Mouse (Mus musculus): Measurements from ENCODE around the gene Hnrnpab. TPM values are rescaled to one million over a fixed set of nuclear protein-coding genes. Genes with fewer than 3 reads are reported as not detected.

Hnrnpab gene
- polyA plus RNA-seq (2021; fragmentation: Nextera tagmentation): 22.8 and 25.6 TPM in 2 replicates
- long read RNA-seq, experiment 1, transcript Hnrnpab-201 (7 exons, 2,370 nt): major isoform, 21 of 47 reads
- long read RNA-seq, experiment 1, partial matches to known transcripts: 18 of 47 reads
- long read RNA-seq, experiment 1, other reads (novel, unspliced or antisense): 7 of 47 reads
- long read RNA-seq, experiment 2, transcript Hnrnpab-201 (7 exons, 2,370 nt): major isoform, 84 of 140 reads
- long read RNA-seq, experiment 2, transcript Hnrnpab-203 (8 exons, 1,437 nt): minor isoform, 21 of 140 reads
- long read RNA-seq, experiment 2, partial matches to known transcripts: 22 of 140 reads
- long read RNA-seq, experiment 2, other reads (novel, unspliced or antisense): 13 of 140 reads

DNA sequence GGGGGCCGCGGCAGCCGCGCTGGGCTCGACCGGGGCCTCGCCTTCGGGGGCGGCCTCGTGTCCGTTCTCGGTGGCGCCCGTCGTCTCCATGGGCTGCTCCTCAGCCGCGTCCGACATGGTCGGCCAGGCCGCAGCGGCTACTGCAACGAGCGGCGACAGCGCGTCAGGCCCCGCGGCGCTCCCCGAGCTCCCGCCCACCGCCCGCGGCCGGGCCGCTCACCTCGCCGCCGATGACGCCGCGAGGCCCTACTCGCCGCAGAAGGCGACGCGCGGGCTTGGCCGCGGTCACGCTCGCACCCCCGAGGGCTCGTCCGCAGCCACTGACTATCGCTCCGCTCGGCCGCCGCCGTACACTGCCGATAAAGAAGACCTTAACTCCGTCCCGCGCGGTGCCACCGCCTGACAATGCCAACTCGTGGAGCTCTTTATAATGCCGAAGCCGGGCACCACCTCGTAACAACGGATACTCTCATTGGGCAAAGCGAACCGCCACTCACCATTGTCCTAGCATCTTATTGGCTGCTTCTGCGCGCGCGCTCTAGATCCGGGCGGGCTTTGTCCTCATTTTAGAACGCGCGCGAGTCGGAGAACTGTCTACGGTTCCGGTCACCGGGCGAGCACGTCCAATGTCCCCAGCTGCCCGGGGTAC lies at the start of gene Hnrnpab:
TSS of gene Hnrnpab (minus strand) at position 401 of the 649 bp plus-strand sequence.

DNA sequence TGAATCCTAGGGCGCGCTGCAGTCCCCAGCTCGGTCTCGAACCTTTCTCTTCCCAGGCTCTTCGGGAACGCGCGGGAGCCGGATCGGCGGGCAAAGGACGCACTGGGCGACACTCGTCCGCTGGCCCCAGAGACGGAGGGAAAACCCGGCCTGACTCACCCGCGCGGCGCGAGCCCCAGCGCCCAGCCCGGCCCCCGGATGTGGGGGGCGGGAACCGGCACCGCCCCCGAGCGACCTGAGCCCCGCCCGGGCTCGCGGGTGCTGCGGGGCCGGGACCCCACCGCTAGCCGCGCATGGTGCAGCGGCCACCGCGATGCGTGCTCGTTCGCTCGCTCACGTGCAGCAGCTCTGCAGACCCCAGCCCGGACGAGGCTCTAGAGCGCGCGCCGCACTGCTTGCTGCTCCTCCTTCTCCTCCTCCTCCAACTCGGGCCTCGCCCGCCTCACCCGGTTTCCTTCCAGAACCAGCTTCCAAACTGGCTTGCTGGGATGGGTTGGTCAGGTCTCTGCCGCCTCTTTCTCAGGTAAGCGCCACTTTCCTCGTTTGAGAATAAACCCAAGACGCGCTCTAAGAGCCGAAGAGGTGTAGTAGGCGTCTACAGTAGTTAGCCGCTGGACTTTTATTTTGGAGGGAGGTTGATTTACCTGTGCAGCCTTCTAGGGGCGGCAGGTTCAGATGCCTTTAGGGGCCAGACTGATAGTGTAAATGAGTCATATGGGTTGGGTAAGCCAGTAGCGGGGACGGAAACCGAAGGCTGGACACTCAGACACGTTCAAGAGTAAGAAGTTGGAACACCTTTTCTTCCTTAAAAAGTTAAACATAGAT lies 44.3 kb upstream of the Hnrnpab start, which contains the start of the genes N4bp3 and D930048N14Rik:
TSS of gene N4bp3 (minus strand) at position 152 of the 825 bp plus-strand sequence.
TSS of gene D930048N14Rik (plus strand) at position 264 of the 825 bp plus-strand sequence.

DNA sequence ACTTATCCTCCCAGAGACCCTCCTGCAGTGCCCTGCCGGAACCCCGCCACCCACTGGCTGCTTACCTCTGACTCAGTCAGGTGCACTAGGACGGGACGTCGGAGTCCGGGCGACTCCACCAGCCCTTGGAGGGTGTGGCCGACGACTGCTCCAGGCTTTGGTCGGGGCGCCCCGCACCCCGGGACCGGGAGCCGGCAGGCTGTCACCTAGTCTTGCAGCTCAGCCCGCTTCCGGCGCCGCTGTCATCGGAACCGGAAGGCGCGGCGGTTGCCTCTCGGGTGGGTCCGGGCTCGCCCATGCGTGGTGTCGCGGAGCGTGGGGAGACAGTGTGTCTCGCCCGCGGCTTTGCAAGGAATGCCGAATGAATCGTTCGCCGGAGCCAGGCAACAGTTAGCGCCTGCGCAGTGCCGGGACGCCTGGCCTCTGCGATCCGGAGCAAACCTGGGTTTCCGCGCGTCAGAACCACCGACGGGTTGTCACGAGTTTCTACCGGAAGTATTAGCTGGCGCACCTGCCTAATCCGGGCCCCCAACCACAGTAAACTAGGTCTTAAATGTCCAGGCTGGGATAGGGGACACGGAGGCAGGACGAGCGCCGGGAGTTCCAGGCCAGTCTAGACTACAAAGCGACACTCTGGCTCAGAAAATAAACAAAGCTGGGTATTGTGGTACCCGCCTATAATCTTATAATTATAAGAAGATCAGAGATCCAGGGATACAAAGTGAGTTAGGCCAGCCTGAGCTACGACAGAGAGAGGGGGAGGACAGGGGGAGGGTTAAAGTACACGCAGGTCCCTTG lies 29.1 kb upstream of the Hnrnpab start, which contains the start of gene Rmnd5b:
TSS of gene Rmnd5b (minus strand) at position 372 of the 798 bp plus-strand sequence.

DNA sequence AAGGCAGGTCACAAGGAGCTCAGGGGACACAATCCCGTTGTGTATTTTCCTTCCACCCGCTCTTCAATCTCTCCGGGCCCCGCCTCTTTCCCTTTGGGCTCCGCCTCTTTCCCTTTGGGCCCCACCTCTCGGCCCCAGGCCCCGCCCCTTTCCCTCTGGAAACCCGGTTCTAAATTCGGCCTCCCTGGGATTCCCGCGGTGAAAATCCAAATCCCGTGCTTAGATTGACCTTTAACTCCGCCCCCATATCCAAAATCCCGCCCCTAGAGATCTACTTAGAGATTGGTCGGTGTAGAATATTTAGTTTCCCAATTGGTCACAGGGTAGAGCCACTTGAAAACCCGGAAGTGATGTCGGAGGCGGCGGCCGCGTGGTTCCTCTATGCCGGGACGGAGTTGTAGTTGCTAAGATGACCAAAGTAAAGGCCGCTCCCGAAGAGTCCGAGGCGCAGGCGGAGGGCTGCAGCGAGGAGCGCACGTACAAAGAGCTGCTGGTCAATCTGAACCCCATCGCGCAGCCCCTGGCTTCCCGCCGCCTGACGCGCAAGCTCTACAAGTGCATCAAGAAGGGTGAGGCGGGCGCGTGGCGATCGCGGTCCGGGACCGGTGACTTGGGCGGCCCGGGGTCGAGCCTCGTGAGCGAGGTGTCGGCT lies 12.9 kb upstream of the Hnrnpab start, which contains the start of gene Nhp2:
TSS of gene Nhp2 (plus strand) at position 327 of the 652 bp plus-strand sequence.

DNA sequence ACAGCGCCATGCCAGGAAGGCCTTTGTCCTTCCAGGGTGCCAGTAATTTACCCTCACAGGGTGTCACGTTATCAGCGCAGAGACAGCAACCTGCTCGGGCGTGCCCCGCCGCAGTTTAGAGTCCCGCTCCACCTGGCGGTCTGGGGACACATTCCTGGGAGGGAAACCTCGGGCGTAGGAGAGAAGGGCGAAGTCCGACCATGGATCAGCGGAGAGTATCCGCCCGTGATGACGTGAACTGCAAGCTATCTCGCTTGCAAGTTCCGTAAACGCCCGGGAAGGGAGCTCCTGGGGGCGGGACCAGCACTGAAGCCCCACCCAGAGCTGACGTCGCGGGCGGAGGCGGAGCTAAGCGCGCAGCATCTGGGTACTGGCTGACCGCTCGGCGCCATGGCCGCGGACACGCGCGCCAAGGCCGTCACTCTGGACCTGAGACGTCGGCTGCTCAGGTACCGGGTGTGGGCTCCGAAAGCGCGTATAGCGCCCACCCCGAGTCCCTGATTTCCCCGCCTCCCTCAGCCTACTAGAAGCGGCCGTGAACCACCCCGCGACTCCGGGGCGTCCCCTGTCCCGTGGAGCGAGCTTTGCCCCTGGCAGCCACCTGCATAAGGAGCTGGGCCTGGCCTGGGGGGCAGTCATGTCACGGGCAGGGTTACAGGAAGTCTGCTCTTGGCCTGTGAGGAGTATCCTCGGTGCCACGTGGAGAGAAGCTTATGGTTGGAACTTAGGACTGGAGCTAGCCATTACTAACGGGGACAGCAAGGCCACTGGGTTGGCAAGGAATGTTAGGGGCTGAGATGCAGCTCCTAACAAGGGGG lies 22.0 kb downstream of the Hnrnpab start, which contains the start of gene Phykpl:
TSS of gene Phykpl (plus strand) at position 327 of the 818 bp plus-strand sequence.

Other genes starting within 250 kb of the Hnrnpab start
- gene Phykpl, start 22.1 kb downstream of the Hnrnpab start, polyA plus RNA-seq (2021; fragmentation: Nextera tagmentation): 4.0 TPM in 2 replicates
- 180 and 185 TPM in 2 replicates for gene Nhp2, start 12.9 kb upstream of the Hnrnpab start, polyA plus RNA-seq (2021; fragmentation: Nextera tagmentation)
- 86.5 and 91.5 TPM in 2 replicates for gene Rmnd5b, start 29.0 kb upstream of the Hnrnpab start, polyA plus RNA-seq (2021; fragmentation: Nextera tagmentation)
- 12.1 and 13.2 TPM in 2 replicates for gene N4bp3, start 44.0 kb upstream of the Hnrnpab start, polyA plus RNA-seq (2021; fragmentation: Nextera tagmentation)
- 0.33 and 0.43 TPM in 2 replicates for gene D930048N14Rik, start 44.1 kb upstream of the Hnrnpab start, polyA plus RNA-seq (2021; fragmentation: Nextera tagmentation)
- gene 0610009B22Rik, start 82.0 kb upstream of the Hnrnpab start, polyA plus RNA-seq (2021; fragmentation: Nextera tagmentation): 112 and 128 TPM in 2 replicates
- 9.4 and 13.2 TPM in 2 replicates for gene Sec24a, start 156.8 kb upstream of the Hnrnpab start, polyA plus RNA-seq (2021; fragmentation: Nextera tagmentation)
- gene Sar1b, start 156.8 kb upstream of the Hnrnpab start, polyA plus RNA-seq (2021; fragmentation: Nextera tagmentation): 206 and 240 TPM in 2 replicates

Data from layer of hippocampus, adult 6 months (tissue).